Mouse (Mus musculus) E14TG2a.4 (cell line): ENCODE measurements around the gene Upf2.

Experiments used
- CTCF ChIP-seq: conservative IDR thresholded peaks from 2 replicates; pipeline ENCODE4 v1.5.1; 2014; ENCODE audit warnings: low read length
- NANOG ChIP-seq: IDR thresholded peaks from 2 replicates; pipeline ENCODE4 v1.6.1; 2014; ENCODE audit warnings: borderline replicate concordance, low read length, mixed read lengths
- POU5F1 ChIP-seq: IDR thresholded peaks from 2 replicates; pipeline ENCODE4 v1.6.1; 2014; ENCODE audit warnings: low read length, borderline replicate concordance

DNA sequence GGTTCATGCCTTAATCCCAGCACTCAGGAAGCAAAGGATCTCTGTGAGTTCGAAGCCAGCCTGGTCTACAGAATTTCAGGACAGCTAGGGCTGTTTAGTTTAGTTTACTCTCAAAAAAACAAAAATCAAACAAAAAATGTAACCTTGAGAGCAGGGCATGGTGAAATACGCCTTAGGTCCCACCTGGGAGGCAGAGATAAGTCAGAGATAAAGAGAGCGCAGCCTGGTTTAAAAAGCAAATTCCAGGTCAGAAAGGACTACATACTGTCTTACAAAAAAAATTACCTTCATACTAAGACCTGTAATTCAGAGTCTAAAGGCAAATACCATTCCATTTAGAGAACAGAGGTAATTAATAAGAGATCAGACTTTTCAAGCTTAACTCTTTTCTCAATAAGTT lies 11.9 kb upstream of the Upf2 start:
- TF ChIP-seq CTCF (no peak), POU5F1 (no peak), NANOG (no peak)
